Mouse (Mus musculus): ENCODE data around the gene Phf5a.

The Phf5a gene

GRCm38 (mm10) chr15:81885418-81885934 lies 13.8 kb upstream of the Phf5a start:
- DNase-seq (ENCODE audit: low read depth, low spot score) = no peak

- no peak for DNase-seq (ENCODE audit: low read depth, low spot score)
Observed at GRCm38 (mm10) chr15:81882348-81882747, 10.6 kb upstream of the Phf5a start.

- peak; percentile 93 for DNase-seq (ENCODE audit: low read depth, low spot score)
Observed at GRCm38 (mm10) chr15:81879531-81880401, 8.1 kb upstream of the Phf5a start.

GRCm38 (mm10) chr15:81872262-81873136 lies 788 bp upstream of the Phf5a start, which contains the start of gene Aco2:
Gene Aco2 (plus strand): TSS chr15:81872309.
- DNase-seq (ENCODE audit: low read depth, low spot score) = peak; percentile 99

GRCm38 (mm10) chr15:81869985-81870384 lies 1.7 kb downstream of the Phf5a start:
- DNase-seq (ENCODE audit: low read depth, low spot score) = no peak

- DNase-seq (ENCODE audit: low read depth, low spot score) = no peak
Observed at GRCm38 (mm10) chr15:81864238-81864637, 7.5 kb downstream of the Phf5a start.

- DNase-seq (ENCODE audit: low read depth, low spot score) = peak; percentile 72
Observed at GRCm38 (mm10) chr15:81860471-81861135, 11.1 kb downstream of the Phf5a start.

- peak; percentile 99 for DNase-seq (ENCODE audit: low read depth, low spot score)
Observed at GRCm38 (mm10) chr15:81859330-81860255, 12.1 kb downstream of the Phf5a start.

GRCm38 (mm10) chr15:81858517-81859329 lies 13.0 kb downstream of the Phf5a start, which contains the start of gene Tob2:
Gene Tob2 (minus strand): TSS chr15:81858796.
- DNase-seq (ENCODE audit: low read depth, low spot score) = peak; percentile 91

GRCm38 (mm10) chr15:81858138-81858516 lies 13.6 kb downstream of the Phf5a start:
- peak; percentile 97 for DNase-seq (ENCODE audit: low read depth, low spot score)

GRCm38 (mm10) chr15:81857724-81858116 lies 14.0 kb downstream of the Phf5a start:
- no peak for DNase-seq (ENCODE audit: low read depth, low spot score)

- peak; percentile 74 for DNase-seq (ENCODE audit: low read depth, low spot score)
Observed at GRCm38 (mm10) chr15:81856938-81857723, 14.6 kb downstream of the Phf5a start.

GRCm38 (mm10) chr15:81856030-81856790 lies 15.5 kb downstream of the Phf5a start:
- DNase-seq (ENCODE audit: low read depth, low spot score) = peak; percentile 99

- no peak for DNase-seq (ENCODE audit: low read depth, low spot score)
Observed at GRCm38 (mm10) chr15:81853081-81853480, 18.6 kb downstream of the Phf5a start.

- peak; percentile 55 for DNase-seq (ENCODE audit: low read depth, low spot score)
Observed at GRCm38 (mm10) chr15:81852411-81853000, 19.2 kb downstream of the Phf5a start.

GRCm38 (mm10) chr15:81851375-81851774 lies 20.3 kb downstream of the Phf5a start:
- no peak for DNase-seq (ENCODE audit: low read depth, low spot score)

GRCm38 (mm10) chr15:81850718-81851117 lies 21.0 kb downstream of the Phf5a start:
- no peak for DNase-seq (ENCODE audit: low read depth, low spot score)

- DNase-seq (ENCODE audit: low read depth, low spot score) = peak; percentile 83
Observed at GRCm38 (mm10) chr15:81849104-81849503, 22.6 kb downstream of the Phf5a start.

Data from brain, adult 2 months (tissue).